Mouse (Mus musculus): ENCODE results near the gene Muc5ac.
"Not testable (repeated sequence)": the region's sequence is repeated elsewhere in the genome, so short reads cannot be mapped to it uniquely, and the experiment has no call there.

The Muc5ac gene

DNA sequence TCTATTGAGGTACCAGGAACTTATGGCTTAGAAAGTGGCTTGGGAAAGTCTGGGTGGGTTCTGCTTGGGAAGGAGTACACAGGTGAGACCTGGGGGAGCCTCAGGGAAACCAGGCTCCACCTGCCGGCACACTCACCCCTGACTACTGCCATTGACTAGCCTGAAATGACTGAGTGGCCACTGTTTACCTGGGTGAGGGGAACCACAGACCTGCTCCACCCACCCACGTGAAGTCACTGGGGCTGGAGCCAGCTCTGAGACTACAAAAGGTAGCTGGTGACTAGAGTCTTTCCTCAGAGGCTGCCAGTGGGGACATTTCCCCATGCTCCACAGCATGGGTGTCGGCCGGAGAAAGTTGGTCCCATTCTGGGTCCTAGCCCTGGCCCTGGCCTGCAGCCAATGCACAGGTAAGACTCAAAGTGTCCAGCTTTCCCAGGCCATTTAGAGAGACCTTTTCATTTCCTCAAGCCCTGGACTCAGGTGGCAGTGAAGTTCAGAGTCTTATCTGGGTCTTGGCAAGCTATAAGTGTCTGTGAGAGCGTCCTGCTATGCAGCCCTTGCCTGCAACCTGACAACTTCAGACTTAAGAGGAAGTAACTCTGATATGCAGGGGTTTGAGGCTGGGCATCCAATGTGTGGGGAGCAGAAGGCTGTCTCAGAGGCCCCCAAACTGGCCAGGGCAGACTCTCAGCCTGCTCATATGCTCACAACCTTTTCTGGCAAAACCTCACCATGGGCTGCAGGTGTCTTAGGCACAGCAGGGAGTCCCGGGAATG lies at the start of gene Muc5ac:
Gene Muc5ac (plus strand): TSS at position 296 of the 776 bp plus-strand sequence.
- no peak for DNase-seq (ENCODE audit: low spot score in 2 of 2)

DNA sequence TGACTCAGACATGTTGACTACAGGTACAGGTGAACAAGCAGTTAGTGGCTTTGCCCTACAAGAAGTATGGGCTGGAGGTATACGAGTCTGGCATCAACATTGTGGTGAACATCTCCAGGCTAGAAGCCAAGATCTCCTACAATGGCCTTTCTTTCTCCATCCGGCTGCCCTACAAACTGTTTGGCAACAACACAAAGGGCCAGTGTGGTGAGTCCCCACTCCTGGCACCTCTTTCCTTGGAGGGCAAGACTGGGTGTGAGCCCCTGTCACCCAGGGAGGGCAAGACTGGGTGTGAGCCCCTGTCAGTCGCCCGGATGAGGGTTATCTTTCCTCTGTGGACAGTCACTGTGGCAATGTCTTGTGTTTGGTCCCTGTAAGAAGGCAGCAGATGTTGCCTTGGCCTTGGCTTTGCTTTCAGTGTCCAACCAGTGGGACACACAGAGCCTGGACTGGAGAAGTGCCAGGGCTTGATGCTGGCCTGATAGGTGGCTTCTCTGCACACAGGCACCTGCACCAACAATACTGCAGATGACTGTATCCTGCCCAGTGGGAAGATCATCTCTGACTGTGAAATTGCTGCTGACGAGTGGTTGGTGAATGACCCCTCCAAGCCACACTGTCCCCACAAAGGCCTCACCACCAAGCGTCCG lies 41.2 kb upstream of the Muc5ac start:
- no peak for DNase-seq (ENCODE audit: low spot score in 2 of 2)

DNA sequence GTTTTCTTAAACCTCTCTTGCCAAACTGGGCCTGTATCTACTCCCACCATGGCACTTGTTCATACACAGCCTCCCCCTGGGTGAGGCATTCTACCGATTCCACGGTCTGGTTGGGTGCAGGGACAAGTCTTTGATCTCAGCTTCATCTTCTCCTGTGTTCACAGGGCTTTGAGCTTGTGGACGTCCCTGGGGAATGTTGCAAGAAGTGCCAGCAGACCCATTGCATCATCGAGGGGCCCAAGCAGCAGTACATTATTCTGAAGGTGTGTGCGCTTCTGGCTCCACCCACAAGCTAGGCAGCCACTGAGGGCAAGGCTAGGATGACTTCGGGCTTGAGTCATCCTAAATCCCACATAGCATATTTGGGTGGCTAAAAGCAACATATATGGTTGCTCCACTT lies 36.3 kb upstream of the Muc5ac start:
- no peak for DNase-seq (ENCODE audit: low spot score in 2 of 2)

DNA sequence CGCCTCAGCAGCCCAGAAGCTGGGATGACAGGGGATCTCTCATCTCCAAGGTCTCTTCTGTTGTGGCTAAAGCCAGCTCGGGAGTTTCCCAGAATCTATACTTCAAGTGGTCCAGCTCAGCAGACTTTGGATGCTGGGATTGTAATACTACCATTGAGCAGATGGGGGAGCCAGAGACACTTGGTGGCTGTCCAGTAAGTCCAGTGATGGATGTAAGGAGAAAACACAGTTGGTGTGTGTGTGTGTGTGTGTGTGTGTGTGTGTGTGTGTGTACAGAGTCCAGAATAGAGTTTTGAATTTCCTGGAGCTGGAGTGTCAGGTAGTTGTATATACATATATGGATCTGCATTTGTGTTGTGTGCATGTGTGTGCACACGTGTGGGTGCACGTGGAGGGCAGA lies 32.9 kb upstream of the Muc5ac start:
- peak; percentile 30 to 61 for DNase-seq (ENCODE audit: low spot score in 2 of 2)

- no peak for DNase-seq (ENCODE audit: low spot score in 2 of 2)
Observed at GRCm38 (mm10) chr7:141758291-141758690, 30.5 kb upstream of the Muc5ac start.

- DNase-seq (ENCODE audit: low spot score in 2 of 2): no peak
Observed at GRCm38 (mm10) chr7:141770521-141770920, 18.3 kb upstream of the Muc5ac start.

- DNase-seq (ENCODE audit: low spot score in 2 of 2): peak; percentile 53 to 63
Observed at GRCm38 (mm10) chr7:141770988-141771387, 17.8 kb upstream of the Muc5ac start.

DNA sequence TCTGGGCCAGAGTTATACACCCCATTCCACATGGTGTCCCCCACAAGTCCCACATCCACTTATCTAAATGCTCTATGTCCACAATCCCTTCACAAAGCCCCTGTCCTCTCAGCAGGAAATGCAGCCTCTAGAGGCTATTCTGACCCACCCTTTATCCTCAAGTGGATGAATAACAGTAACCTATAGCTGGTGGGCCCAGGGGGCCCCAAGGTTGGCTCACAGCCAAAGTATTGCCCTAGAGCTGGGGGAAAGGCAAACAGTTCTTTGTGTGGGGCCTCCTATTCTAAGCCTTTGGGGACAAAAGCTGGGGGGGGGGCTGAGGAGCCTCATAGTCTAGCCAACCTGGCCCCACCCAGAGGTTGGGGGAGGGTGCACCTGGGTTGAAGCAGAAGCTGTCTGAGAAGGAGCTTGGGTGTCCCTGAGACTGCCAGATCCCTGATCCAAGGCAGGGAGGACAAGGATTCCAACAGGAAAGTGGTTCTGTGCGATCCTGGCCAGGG lies 16.7 kb upstream of the Muc5ac start:
- no peak for DNase-seq (ENCODE audit: low spot score in 2 of 2)

DNA sequence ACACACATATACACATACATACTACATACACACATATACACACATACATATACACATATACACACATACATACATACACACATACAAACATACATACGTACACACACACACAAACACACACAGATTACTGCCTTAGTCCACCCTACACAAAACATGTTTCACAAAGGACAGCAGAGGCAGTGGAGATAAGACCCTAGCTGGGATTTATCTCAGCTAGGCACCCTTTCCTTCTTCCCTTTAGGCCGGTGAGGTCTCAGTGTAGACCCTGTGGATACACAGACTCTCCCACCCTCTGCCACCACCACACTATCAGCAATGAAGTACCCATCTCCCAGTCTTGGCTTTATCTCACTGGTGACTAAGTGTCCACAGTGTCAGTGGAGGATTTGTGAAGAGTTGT lies 13.9 kb upstream of the Muc5ac start:
- no peak for DNase-seq (ENCODE audit: low spot score in 2 of 2)

- no peak for DNase-seq (ENCODE audit: low spot score in 2 of 2)
Observed at GRCm38 (mm10) chr7:141776199-141776598, 12.6 kb upstream of the Muc5ac start.

DNA sequence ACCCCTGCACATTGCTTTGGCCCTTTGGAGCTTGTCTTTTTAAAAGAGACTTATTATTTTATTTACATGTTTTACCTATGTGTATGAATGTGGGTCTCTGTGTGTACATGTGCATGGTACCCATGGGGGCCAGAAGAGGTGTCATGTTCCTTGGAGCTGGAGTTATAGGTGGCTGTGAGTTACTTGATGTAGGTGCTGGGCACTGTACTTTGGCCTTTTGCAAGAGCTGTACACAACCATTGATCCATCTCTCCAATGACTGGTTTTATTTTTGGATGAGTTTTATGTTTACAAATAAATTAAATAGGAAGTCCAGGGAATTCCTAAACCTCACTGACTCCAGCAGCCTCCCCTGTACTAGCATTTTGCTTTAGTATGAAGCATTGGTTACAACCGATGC lies 5.5 kb downstream of the Muc5ac start:
- no peak for DNase-seq (ENCODE audit: low spot score in 2 of 2)

GRCm38 (mm10) chr7:141803206-141803605 lies 14.4 kb downstream of the Muc5ac start:
- no peak for DNase-seq (ENCODE audit: low spot score in 2 of 2)

- DNase-seq (ENCODE audit: low spot score in 2 of 2): no peak
Observed at GRCm38 (mm10) chr7:141805384-141805783, 16.6 kb downstream of the Muc5ac start.

DNA sequence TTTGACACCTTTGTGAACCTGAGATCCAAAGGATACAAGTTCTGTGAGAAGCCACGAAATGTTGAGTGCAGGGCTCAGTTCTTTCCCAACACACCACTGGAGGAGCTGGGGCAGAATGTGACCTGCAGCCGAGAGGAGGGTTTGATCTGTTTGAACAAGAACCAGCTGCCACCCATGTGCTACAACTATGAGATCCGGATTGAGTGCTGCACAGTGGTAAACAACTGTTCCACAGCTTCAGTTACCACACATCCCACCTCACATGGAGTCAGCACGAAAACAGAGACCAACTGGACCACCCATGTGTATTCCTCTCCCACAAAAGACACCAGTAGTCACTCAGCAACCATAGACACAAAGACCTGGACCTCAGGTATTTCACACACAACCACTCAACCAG lies 19.1 kb downstream of the Muc5ac start:
- DNase-seq (ENCODE audit: low spot score in 2 of 2): not testable (repeated sequence)

- DNase-seq (ENCODE audit: low spot score in 2 of 2): not testable (repeated sequence)
Observed at GRCm38 (mm10) chr7:141809933-141810332, 21.2 kb downstream of the Muc5ac start.

DNA sequence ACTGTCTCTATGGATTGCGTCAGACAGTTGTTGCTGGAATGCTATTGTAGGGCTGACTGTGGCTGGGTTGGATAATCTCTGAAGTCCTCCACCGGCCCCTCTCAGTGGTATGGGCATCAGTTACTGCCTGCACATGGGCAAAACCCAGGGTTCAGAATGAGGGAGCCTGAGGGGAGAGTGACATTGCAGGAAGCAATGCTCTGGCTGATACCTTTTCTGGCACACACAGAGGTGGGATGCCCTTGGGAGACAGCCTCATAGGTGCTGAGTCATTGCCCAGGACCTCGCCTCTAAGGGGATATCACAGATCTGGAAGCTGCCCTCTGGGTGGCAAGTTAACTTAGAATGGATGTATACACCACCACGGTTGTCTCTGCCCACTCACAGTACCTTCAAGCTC lies 24.5 kb downstream of the Muc5ac start:
- no peak for DNase-seq (ENCODE audit: low spot score in 2 of 2)

- no peak for DNase-seq (ENCODE audit: low spot score in 2 of 2)
Observed at GRCm38 (mm10) chr7:141815361-141815760, 26.6 kb downstream of the Muc5ac start.

- DNase-seq (ENCODE audit: low spot score in 2 of 2): no peak
Observed at GRCm38 (mm10) chr7:141817355-141818075, 28.7 kb downstream of the Muc5ac start.

DNA sequence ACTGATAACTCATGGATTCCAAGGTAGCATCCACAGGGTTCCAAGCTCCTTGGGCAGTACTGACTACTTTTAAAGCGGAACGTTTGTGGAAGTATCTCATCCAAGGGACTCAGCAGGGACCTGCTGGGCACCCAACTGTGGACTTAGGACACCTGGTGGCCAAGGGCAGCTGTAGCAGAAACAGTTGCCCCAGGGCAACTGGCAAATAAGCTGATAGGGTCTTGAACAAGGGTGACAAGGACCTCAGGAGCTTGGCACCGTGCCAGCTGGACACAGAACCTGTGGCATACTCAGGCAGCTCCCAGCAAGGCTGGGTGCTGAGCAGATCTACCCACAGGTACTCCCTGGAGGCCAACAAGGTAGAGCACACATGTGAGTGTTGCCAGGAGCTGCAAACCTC lies 29.5 kb downstream of the Muc5ac start:
- DNase-seq (ENCODE audit: low spot score in 2 of 2): no peak

DNA sequence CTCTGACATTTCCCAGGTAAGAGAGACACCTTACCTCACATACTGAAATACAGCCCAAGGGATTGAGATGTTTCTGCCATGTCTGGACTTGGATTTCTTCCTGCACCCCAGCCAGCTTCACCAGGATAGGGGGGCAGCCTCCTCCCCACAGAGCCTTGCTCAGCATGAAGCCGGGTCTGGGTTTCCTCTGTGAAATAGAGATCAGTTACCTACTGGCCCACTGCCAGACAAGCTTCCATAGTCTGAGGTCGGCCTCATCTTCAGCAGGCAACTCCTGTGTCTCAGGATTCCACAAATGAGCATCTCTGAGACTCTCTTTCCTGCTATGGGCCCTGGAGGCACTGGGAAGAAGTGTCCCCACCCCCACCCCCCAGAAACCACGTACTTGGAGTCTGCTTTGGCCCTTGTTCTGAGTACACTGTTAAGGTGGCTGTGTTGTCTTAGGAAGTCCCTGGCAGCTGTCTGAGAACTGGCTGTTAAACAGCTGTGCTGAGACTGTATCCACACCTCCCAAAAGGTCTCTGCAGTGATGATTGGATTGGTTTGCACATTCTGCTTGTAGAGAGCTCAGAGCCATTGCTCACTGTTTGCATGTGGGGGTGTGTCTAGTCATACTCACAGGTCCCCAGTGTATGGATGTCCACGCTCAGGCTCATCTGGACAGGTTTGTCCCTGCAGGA lies 34.0 kb downstream of the Muc5ac start:
- DNase-seq (ENCODE audit: low spot score in 2 of 2): no peak

GRCm38 (mm10) chr7:141823699-141824098 lies 34.9 kb downstream of the Muc5ac start:
- no peak for DNase-seq (ENCODE audit: low spot score in 2 of 2)

GRCm38 (mm10) chr7:141824398-141824797 lies 35.6 kb downstream of the Muc5ac start:
- DNase-seq (ENCODE audit: low spot score in 2 of 2): no peak
